Mouse (Mus musculus): ENCODE results near the gene Dnmt3l. TPM values are rescaled to one million over a fixed set of nuclear protein-coding genes. Genes with fewer than 3 reads are reported as not detected.

Dnmt3l gene
- polyA plus RNA-seq, 1 experiment from 2014 or later, result not detected

- H3K4me3 ChIP-seq (ENCODE audit: low read depth, low read length), result peak within 1 kb of the TSS; percentile 65
- peaks cover 25% of the 10 kb centered on the region for H3K27me3 ChIP-seq (ENCODE audit: control insufficient read depth, insufficient read depth, low read depth, low read length)
- H3K9ac ChIP-seq (ENCODE audit: low read depth, low read length), result peak within 1 kb of the TSS; percentile 56
- peak within 1 kb of the TSS; percentile 59 for H3K27ac ChIP-seq (ENCODE audit: low read length)
- peak; percentile 87 for ATAC-seq (ENCODE audit: low read depth)
- H3K36me3 ChIP-seq (ENCODE audit: control insufficient read depth, insufficient read depth), result no peaks in the 10 kb centered on the region
- WGBS (ENCODE audit: insufficient replicate concordance), result under 1% methylated on average over 66 of the region's 66 CpGs
- H3K9me3 ChIP-seq (replicated peaks; ENCODE audit: control insufficient read depth, low read length), result no peaks in the 10 kb centered on the region
- no peaks in the 10 kb centered on the region; the same call in 1 of the 2 replicates for H3K4me1 ChIP-seq (ENCODE audit: control insufficient read depth, low read depth, low read length)
- peak within 1 kb of the TSS; percentile 72 for H3K4me2 ChIP-seq (ENCODE audit: low read depth, low read length)
Observed at GRCm38 (mm10) chr10:78069101-78070011, 27.6 kb downstream of the Dnmt3l start, which contains the start of gene Icosl. Gene Icosl (plus strand): TSS chr10:78069302.

DNA sequence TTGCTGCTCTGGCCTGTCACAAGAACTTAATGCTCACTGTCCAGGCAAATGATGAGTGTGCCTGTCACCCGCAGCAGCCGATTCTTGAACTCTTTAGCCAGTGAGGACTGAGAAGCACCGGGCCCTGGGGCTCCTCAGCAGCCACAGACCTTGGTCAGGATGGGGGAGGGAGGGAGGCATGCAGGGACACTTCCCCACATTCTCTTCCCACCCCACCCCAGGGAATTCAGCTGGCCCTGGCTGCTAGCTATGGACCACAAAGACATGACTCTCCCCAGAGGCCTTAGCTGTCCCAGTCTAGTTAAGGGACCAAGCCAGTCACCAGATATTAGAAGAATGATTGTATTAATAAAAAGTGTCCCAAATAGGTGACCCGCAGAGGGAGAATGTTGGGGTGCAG is 32.4 kb downstream of the Dnmt3l start:
- Histone ChIP-seq H3K27ac (ENCODE audit: low read length) (no peak overlapping the region), H3K36me3 (ENCODE audit: control insufficient read depth, insufficient read depth) (no peaks in the 10 kb centered on the region; the same call in 1 of the 2 replicates), H3K9me3 (replicated peaks; ENCODE audit: control insufficient read depth, low read length) (no peaks in the 10 kb centered on the region), H3K9ac (ENCODE audit: low read depth, low read length) (no peak overlapping the region), H3K4me3 (ENCODE audit: low read depth, low read length) (no peak overlapping the region), H3K4me1 (ENCODE audit: control insufficient read depth, low read depth, low read length) (no peaks in the 10 kb centered on the region), H3K27me3 (ENCODE audit: control insufficient read depth, insufficient read depth, low read depth, low read length) (peaks cover 16% of the 10 kb centered on the region), H3K4me2 (ENCODE audit: low read depth, low read length) (no peak overlapping the region)
- WGBS (ENCODE audit: insufficient replicate concordance), result 55% methylated on average over 4 of the region's 4 CpGs
- no peak for ATAC-seq (ENCODE audit: low read depth)

DNA sequence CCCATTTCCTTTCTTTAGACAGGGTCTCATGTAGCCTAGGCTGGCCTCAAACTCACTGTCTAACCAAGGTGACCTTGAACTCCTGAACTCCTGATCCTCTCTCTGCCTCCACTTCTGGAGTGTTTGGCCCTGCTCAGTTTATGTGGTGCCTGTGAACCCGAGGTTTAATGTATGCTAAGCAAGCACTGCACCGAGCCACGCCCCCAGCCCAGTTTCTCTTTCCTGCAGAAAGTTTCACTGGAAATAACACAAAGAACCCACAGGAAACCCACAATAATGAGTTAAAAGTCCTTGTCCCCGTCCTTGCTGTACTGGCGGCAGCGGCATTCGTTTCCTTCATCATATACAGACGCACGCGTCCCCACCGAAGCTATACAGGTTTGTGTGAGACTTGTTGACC is 33.2 kb downstream of the Dnmt3l start:
- no peak for ATAC-seq (ENCODE audit: low read depth)
- no peaks in the 10 kb centered on the region for H3K9me3 ChIP-seq (replicated peaks; ENCODE audit: control insufficient read depth, low read length)

DNA sequence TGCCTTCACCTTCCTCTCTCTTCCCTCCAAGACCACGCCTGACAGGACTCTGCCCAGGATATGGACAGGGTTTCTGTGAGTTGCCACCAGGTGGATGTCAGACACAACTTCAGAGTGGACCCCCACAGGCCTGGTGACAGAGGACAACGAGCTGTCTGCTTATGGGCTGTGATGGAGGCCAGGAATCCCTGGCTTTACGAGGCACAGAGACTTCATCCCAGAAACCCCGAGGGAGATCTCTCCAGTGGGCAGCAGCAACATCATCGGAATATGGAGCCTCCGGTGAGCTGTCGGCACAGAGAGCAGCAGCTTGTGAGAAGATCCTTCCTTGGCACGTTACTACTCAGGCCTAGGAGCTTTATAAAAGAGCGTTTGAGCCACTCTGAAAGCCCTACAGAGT is 36.1 kb downstream of the Dnmt3l start:
- Histone ChIP-seq H3K36me3 (ENCODE audit: control insufficient read depth, insufficient read depth) (no peaks in the 10 kb centered on the region; the same call in 1 of the 2 replicates), H3K4me1 (ENCODE audit: control insufficient read depth, low read depth, low read length) (no peaks in the 10 kb centered on the region), H3K9me3 (replicated peaks; ENCODE audit: control insufficient read depth, low read length) (no peaks in the 10 kb centered on the region), H3K4me2 (ENCODE audit: low read depth, low read length) (no peak overlapping the region), H3K27me3 (ENCODE audit: control insufficient read depth, insufficient read depth, low read depth, low read length) (no peaks in the 10 kb centered on the region), H3K9ac (ENCODE audit: low read depth, low read length) (no peak overlapping the region), H3K4me3 (ENCODE audit: low read depth, low read length) (no peak overlapping the region), H3K27ac (ENCODE audit: low read length) (no peak overlapping the region)
- WGBS (ENCODE audit: insufficient replicate concordance), result 63% methylated on average over 9 of the region's 9 CpGs
- ATAC-seq (ENCODE audit: low read depth), result no peak

More for the DNA sequence above, 33.2 kb downstream of the Dnmt3l start:
- WGBS (ENCODE audit: insufficient replicate concordance), result 23% methylated on average over 11 of the region's 11 CpGs
- Histone ChIP-seq H3K27me3 (ENCODE audit: control insufficient read depth, insufficient read depth, low read depth, low read length) (peaks cover 7% of the 10 kb centered on the region), H3K4me3 (ENCODE audit: low read depth, low read length) (no peak overlapping the region), H3K36me3 (ENCODE audit: control insufficient read depth, insufficient read depth) (no peaks in the 10 kb centered on the region; the same call in 1 of the 2 replicates), H3K4me1 (ENCODE audit: control insufficient read depth, low read depth, low read length) (no peaks in the 10 kb centered on the region), H3K27ac (ENCODE audit: low read length) (no peak overlapping the region), H3K4me2 (ENCODE audit: low read depth, low read length) (no peak overlapping the region), H3K9ac (ENCODE audit: low read depth, low read length) (no peak overlapping the region)

DNA sequence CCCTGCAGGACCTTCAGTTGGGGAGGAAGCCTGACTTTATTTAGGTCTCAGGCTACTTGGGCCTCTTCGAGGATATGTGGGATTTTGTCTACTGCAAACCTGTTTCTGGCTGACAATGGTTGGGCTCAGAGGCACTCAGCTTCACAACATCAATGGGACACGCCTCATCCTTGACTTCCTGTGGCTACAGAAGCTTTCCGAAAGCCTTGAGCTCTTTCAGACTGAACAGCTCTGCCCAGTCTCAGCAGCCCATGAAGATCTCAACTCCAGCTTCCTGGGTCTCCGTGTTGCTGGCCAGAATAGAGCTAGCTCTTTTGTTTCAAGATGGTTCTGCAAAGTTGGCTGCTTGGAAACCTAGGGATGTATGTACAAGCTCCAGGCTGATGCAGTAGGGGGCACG is 36.5 kb downstream of the Dnmt3l start:
- Histone ChIP-seq H3K9ac (ENCODE audit: low read depth, low read length) (no peak overlapping the region), H3K27me3 (ENCODE audit: control insufficient read depth, insufficient read depth, low read depth, low read length) (no peaks in the 10 kb centered on the region), H3K4me2 (ENCODE audit: low read depth, low read length) (no peak overlapping the region), H3K4me3 (ENCODE audit: low read depth, low read length) (no peak overlapping the region), H3K9me3 (replicated peaks; ENCODE audit: control insufficient read depth, low read length) (no peaks in the 10 kb centered on the region), H3K4me1 (ENCODE audit: control insufficient read depth, low read depth, low read length) (no peaks in the 10 kb centered on the region), H3K27ac (ENCODE audit: low read length) (no peak overlapping the region), H3K36me3 (ENCODE audit: control insufficient read depth, insufficient read depth) (no peaks in the 10 kb centered on the region; the same call in 1 of the 2 replicates)
- WGBS (ENCODE audit: insufficient replicate concordance), result 42% methylated on average over 5 of the region's 5 CpGs
- ATAC-seq (ENCODE audit: low read depth), result no peak

DNA sequence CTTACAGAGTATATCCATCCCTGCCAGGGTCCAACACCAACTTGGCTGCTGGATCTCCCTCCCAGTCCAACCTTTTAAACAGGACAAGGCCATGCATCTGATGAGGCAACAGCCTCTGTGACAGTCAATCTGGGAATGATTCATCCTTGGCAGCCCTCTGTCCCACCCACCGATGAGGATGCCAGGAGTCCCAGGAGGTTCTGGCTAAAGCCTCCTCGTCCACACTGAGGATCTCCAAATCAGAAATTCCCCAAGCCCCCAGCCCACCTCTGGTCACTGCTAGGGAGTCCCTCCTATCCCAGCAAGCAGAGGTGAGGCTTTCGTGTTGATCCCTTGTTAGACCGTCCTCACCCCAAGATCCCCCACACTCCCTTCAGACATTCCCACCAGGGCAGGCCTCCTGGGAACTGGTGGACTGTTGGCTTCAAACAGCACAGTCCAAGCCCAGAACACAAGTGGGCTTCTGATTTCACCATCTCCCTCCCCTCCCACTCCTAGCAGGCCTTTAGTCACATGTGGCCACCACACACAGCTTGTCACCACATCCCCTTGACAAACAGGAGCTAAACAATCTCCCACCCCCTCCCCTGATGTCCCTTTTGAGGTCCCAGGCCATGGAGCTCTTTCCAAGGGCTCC is 38.3 kb downstream of the Dnmt3l start:
- Histone ChIP-seq H3K4me1 (ENCODE audit: control insufficient read depth, low read depth, low read length) (no peaks in the 10 kb centered on the region), H3K4me3 (ENCODE audit: low read depth, low read length) (no peak overlapping the region), H3K4me2 (ENCODE audit: low read depth, low read length) (no peak overlapping the region), H3K27ac (ENCODE audit: low read length) (no peak overlapping the region), H3K9ac (ENCODE audit: low read depth, low read length) (no peak overlapping the region), H3K36me3 (ENCODE audit: control insufficient read depth, insufficient read depth) (no peaks in the 10 kb centered on the region; the same call in 1 of the 2 replicates), H3K9me3 (replicated peaks; ENCODE audit: control insufficient read depth, low read length) (no peaks in the 10 kb centered on the region), H3K27me3 (ENCODE audit: control insufficient read depth, insufficient read depth, low read depth, low read length) (no peaks in the 10 kb centered on the region)
- ATAC-seq (ENCODE audit: low read depth), result no peak
- 57% methylated on average over 4 of the region's 4 CpGs for WGBS (ENCODE audit: insufficient replicate concordance)

- Histone ChIP-seq H3K9ac (ENCODE audit: low read depth, low read length) (no peak overlapping the region), H3K4me3 (ENCODE audit: low read depth, low read length) (no peak overlapping the region), H3K4me2 (ENCODE audit: low read depth, low read length) (no peak overlapping the region), H3K36me3 (ENCODE audit: control insufficient read depth, insufficient read depth) (no peaks in the 10 kb centered on the region), H3K27me3 (ENCODE audit: control insufficient read depth, insufficient read depth, low read depth, low read length) (no peaks in the 10 kb centered on the region), H3K4me1 (ENCODE audit: control insufficient read depth, low read depth, low read length) (no peaks in the 10 kb centered on the region), H3K27ac (ENCODE audit: low read length) (no peak overlapping the region), H3K9me3 (replicated peaks; ENCODE audit: control insufficient read depth, low read length) (no peaks in the 10 kb centered on the region)
- no peak for ATAC-seq (ENCODE audit: low read depth)
- 21% methylated on average over 1 of the region's 1 CpGs for WGBS (ENCODE audit: insufficient replicate concordance)
Observed at GRCm38 (mm10) chr10:78084073-78084472, 42.3 kb downstream of the Dnmt3l start.

GRCm38 (mm10) chr10:78085711-78086110 is 44.0 kb downstream of the Dnmt3l start:
- Histone ChIP-seq H3K27ac (ENCODE audit: low read length) (no peak overlapping the region), H3K4me3 (ENCODE audit: low read depth, low read length) (no peak overlapping the region), H3K4me1 (ENCODE audit: control insufficient read depth, low read depth, low read length) (no peaks in the 10 kb centered on the region), H3K4me2 (ENCODE audit: low read depth, low read length) (no peak overlapping the region), H3K36me3 (ENCODE audit: control insufficient read depth, insufficient read depth) (no peaks in the 10 kb centered on the region), H3K27me3 (ENCODE audit: control insufficient read depth, insufficient read depth, low read depth, low read length) (no peaks in the 10 kb centered on the region), H3K9ac (ENCODE audit: low read depth, low read length) (no peak overlapping the region), H3K9me3 (replicated peaks; ENCODE audit: control insufficient read depth, low read length) (no peaks in the 10 kb centered on the region)
- 71% methylated on average over 6 of the region's 6 CpGs for WGBS (ENCODE audit: insufficient replicate concordance)
- no peak for ATAC-seq (ENCODE audit: low read depth)
